Mouse (Mus musculus) olfactory bulb, adult 2 months (tissue): ENCODE results near the gene Gabrg3.

ENCODE experiments used
- CTCF ChIP-seq: fragments of 200-500 bp; IDR thresholded peaks from 2 replicates; pipeline ENCODE4 v1.5.1; 2012; ENCODE audit warnings: low read depth, mild to moderate bottlenecking, low read length, moderate library complexity; ENCODE audit not compliant: insufficient read depth
- POLR2A ChIP-seq: fragments of 200-500 bp; IDR thresholded peaks from 2 replicates; pipeline ENCODE4 v1.6.1; 2012; ENCODE audit warnings: mild to moderate bottlenecking, low read depth, low read length, moderate library complexity; ENCODE audit not compliant: insufficient read depth

DNA sequence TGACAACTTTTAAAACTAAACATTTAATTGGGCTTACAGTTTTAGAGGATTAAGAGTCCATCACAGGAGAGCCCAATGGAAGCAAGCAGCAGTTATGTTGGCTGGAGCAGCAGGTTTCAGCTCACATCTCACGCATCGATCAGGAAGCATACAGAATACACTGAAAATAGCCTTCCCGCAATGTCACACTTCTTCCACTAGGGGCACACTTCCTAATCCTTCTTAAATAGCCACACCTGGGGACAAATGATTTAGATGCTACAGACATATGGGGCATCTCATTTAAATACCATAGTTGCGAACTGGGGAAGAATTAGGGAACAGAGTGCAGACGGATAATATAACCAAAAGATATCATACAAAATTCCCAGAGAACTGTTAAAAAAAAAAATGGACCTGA, 449.0 kb downstream of the Gabrg3 start:
- TF ChIP-seq POLR2A (no peak), CTCF (no peak)
